Mouse (Mus musculus) stomach, postnatal 0 days (tissue): ENCODE data around the gene Pif1.

Experiments
- CTCF ChIP-seq: IDR thresholded peaks from 2 replicates; pipeline ENCODE4 v1.5.1; 2016; ENCODE audit warnings: antibody characterized with exemption, low read depth, mild to moderate bottlenecking, moderate library complexity
- EP300 ChIP-seq: optimal IDR thresholded peaks from 2 replicates; pipeline ENCODE3; 2016; ENCODE audit warnings: antibody characterized with exemption

- TF ChIP-seq CTCF (peak; percentile 92), EP300 (no peak)
Measured at GRCm38 (mm10) chr9:65605471-65606136, 18.6 kb downstream of the Pif1 start.
